Mouse (Mus musculus): ENCODE data around the gene D930007J09Rik. TPM values are rescaled to one million over a fixed set of nuclear protein-coding genes. Genes with fewer than 3 reads are reported as not detected.

Gene D930007J09Rik
- polyA plus RNA-seq, 1 experiment from 2014 or later, result not detected

GRCm38 (mm10) chr13:32776350-32776749, 26.3 kb downstream of the D930007J09Rik start:
- peaks cover 20% of the 10 kb centered on the region for H3K4me1 ChIP-seq
- ATAC-seq (ENCODE audit: low FRiP score, low read depth), result peak; percentile 67
- no peak overlapping the region for H3K27ac ChIP-seq
- no peak overlapping the region for H3K9ac ChIP-seq
- no peaks in the 10 kb centered on the region; the same call in 1 of the 2 replicates for H3K27me3 ChIP-seq
- H3K36me3 ChIP-seq, result no peaks in the 10 kb centered on the region
- no peaks in the 10 kb centered on the region for H3K9me3 ChIP-seq
- H3K4me3 ChIP-seq, result peak overlapping the region; percentile 12; the same call in 1 of the 2 replicates
- 58% methylated on average over 10 of the region's 10 CpGs for WGBS
- H3K4me2 ChIP-seq (replicated peaks), result no peak overlapping the region

- peaks cover 20% of the 10 kb centered on the region for H3K4me1 ChIP-seq
- no peaks in the 10 kb centered on the region for H3K36me3 ChIP-seq
- H3K9ac ChIP-seq, result no peak overlapping the region
- ATAC-seq (ENCODE audit: low FRiP score, low read depth), result no peak
- H3K4me3 ChIP-seq, result peak overlapping the region; percentile 12; the same call in 1 of the 2 replicates
- no peak overlapping the region for H3K27ac ChIP-seq
- no peaks in the 10 kb centered on the region for H3K9me3 ChIP-seq
- no peak overlapping the region for H3K4me2 ChIP-seq (replicated peaks)
- H3K27me3 ChIP-seq, result no peaks in the 10 kb centered on the region; the same call in 1 of the 2 replicates
- WGBS, result 78% methylated on average over 9 of the region's 9 CpGs
Observed at GRCm38 (mm10) chr13:32775889-32776288, 26.8 kb downstream of the D930007J09Rik start.

DNA sequence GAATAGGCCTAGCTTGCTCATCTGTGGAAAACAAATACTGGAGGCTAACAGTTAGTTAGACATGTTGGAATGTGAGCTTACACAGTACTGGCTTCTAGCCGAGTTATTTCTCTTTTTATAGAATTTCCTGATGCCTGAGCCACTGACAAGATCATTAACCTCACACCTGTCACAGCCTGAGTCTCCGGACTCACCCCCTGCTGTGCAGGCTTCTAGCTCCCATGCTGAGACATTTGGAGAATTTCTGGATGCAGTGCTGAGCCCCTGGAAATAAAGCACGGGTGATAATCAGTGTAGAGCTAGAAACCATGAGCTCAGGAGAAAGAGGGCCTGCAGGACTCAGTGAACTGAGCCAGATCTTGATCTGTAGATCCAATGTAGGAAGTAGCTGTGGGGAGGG, 32.7 kb downstream of the D930007J09Rik start:
- 13% methylated on average over 3 of the region's 3 CpGs for WGBS
- H3K4me1 ChIP-seq, result peaks cover 11% of the 10 kb centered on the region
- peak; percentile 72 for ATAC-seq (ENCODE audit: low FRiP score, low read depth)
- H3K36me3 ChIP-seq, result no peaks in the 10 kb centered on the region
- H3K9me3 ChIP-seq, result no peaks in the 10 kb centered on the region
- H3K27ac ChIP-seq, result no peak overlapping the region
- H3K4me3 ChIP-seq, result no peak overlapping the region
- H3K4me2 ChIP-seq (replicated peaks), result no peak overlapping the region
- H3K9ac ChIP-seq, result no peak overlapping the region
- 0 out of 2 replicates have a peak, but pooled peaks cover 13% of the 10 kb centered on the region for H3K27me3 ChIP-seq

GRCm38 (mm10) chr13:32768104-32768503, 34.5 kb downstream of the D930007J09Rik start:
- WGBS, result 9% methylated on average over 4 of the region's 4 CpGs
- no peaks in the 10 kb centered on the region for H3K36me3 ChIP-seq
- H3K4me3 ChIP-seq, result no peak overlapping the region
- peaks cover 11% of the 10 kb centered on the region for H3K4me1 ChIP-seq
- H3K9me3 ChIP-seq, result no peaks in the 10 kb centered on the region
- H3K27ac ChIP-seq, result no peak overlapping the region
- no peak overlapping the region for H3K9ac ChIP-seq
- no peak for ATAC-seq (ENCODE audit: low FRiP score, low read depth)
- H3K27me3 ChIP-seq, result peaks cover 27% of the 10 kb centered on the region
- H3K4me2 ChIP-seq (replicated peaks), result no peak overlapping the region

DNA sequence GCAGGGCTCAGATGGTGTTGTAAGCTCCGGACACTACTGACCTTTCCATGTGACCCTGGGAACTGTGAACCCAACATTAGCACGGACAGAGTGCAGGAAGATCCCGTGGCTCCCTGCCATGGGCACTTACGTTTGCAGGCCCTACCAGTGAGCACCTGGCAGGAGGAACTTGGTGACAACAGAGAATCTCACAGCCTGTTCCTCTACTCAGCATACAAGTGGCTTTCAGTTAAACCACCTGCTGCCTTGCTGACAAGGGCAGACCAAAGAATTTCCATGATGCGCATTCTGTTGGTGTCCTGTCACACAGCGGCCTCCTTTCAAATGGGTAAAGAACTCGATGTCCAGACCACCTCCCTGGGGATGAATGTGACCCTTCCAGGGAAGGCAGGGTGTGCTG, 38.2 kb downstream of the D930007J09Rik start:
- no peaks in the 10 kb centered on the region for H3K9me3 ChIP-seq

GRCm38 (mm10) chr13:32763141-32763540, 39.5 kb downstream of the D930007J09Rik start:
- Histone ChIP-seq H3K36me3 (no peaks in the 10 kb centered on the region), H3K4me1 (peaks cover 28% of the 10 kb centered on the region), H3K27ac (no peak overlapping the region), H3K9ac (no peak overlapping the region), H3K27me3 (peaks cover 30% of the 10 kb centered on the region), H3K4me2 (replicated peaks) (no peak overlapping the region), H3K4me3 (no peak overlapping the region), H3K9me3 (no peaks in the 10 kb centered on the region)
- ATAC-seq (ENCODE audit: low FRiP score, low read depth), result no peak
- 81% methylated on average over 3 of the region's 3 CpGs for WGBS

More for the DNA sequence above, 38.2 kb downstream of the D930007J09Rik start:
- ATAC-seq (ENCODE audit: low FRiP score, low read depth), result no peak
- H3K36me3 ChIP-seq, result no peaks in the 10 kb centered on the region
- H3K4me2 ChIP-seq (replicated peaks), result no peak overlapping the region
- no peak overlapping the region for H3K4me3 ChIP-seq
- H3K9ac ChIP-seq, result no peak overlapping the region
- H3K27me3 ChIP-seq, result peaks cover 30% of the 10 kb centered on the region
- WGBS, result 41% methylated on average over 7 of the region's 7 CpGs
- H3K27ac ChIP-seq, result no peak overlapping the region
- H3K4me1 ChIP-seq, result peaks cover 24% of the 10 kb centered on the region

DNA sequence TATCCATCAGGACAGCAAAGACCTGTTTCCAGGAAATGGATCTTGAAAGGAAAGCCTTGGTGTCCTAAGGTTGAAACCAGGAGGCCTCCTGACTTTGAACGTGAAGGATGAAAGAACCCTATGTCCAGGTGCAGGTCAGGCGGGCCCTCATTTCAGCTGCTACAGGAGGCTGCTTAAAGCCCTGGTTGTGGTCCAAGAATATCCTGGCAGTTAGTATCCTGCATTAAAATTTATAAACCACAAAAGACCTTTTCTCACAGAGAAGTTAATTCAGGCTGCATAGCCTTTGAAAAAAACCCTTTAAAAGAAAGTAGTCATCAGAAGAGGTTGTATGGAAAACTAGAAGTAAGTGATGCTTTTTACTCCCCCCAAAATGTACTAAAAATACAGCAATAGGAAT, 41.9 kb downstream of the D930007J09Rik start:
- 47% methylated on average over 2 of the region's 2 CpGs for WGBS
- Histone ChIP-seq H3K4me1 (peaks cover 37% of the 10 kb centered on the region), H3K27ac (0 out of 2 replicates have a peak overlapping the region, but pooled peaks have one; percentile 6), H3K9ac (no peak overlapping the region), H3K4me2 (replicated peaks) (no peak overlapping the region), H3K9me3 (no peaks in the 10 kb centered on the region), H3K36me3 (no peaks in the 10 kb centered on the region), H3K4me3 (no peak overlapping the region), H3K27me3 (peaks cover 18% of the 10 kb centered on the region)
- ATAC-seq (ENCODE audit: low FRiP score, low read depth), result 0 out of 2 replicates have a peak, but pooled peaks have one; percentile 64

DNA sequence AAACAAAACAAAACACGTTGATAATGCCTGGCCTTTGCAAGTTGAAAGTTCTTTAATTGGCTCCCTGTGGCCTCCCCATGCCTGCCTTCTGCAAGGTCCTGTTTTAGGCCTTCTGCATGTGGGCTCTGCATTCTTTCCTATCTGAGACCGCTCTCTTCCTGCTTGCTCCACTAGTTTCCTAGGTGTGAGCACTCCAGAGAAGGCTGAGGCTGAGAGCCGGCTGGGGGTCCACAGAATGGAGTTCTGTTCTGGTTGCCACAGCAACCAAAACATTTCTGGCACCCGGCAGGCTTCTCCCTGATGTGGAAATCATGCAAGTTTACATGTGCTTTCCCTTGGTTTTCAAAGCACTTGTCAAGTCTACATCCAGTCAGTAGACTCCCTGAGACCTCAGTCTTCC, 43.6 kb downstream of the D930007J09Rik start:
- H3K27me3 ChIP-seq, result peaks cover 15% of the 10 kb centered on the region
- H3K36me3 ChIP-seq, result no peaks in the 10 kb centered on the region
- H3K27ac ChIP-seq, result peak overlapping the region; percentile 17
- peaks cover 37% of the 10 kb centered on the region for H3K4me1 ChIP-seq
- H3K9ac ChIP-seq, result no peak overlapping the region
- no peak overlapping the region for H3K4me2 ChIP-seq (replicated peaks)
- H3K9me3 ChIP-seq, result no peaks in the 10 kb centered on the region
- WGBS, result 15% methylated on average over 4 of the region's 4 CpGs
- ATAC-seq (ENCODE audit: low FRiP score, low read depth), result peak; percentile 59; the same call in 1 of the 2 replicates
- H3K4me3 ChIP-seq, result no peak overlapping the region

Other genes starting within 250 kb of the D930007J09Rik start
- 4.7 and 5.1 TPM in 2 replicates for gene Mylk4, start 18.9 kb downstream of the D930007J09Rik start, polyA plus RNA-seq (2015; fragmentation: Nextera tagmentation; extraction: Ambion mirVana)
- gene Wrnip1, start 811 bp downstream of the D930007J09Rik start, polyA plus RNA-seq (2015; fragmentation: Nextera tagmentation; extraction: Ambion mirVana), result 23.7 and 24.1 TPM in 2 replicates
- 5.4 and 7.0 TPM in 2 replicates for gene Serpinb1a, start 48.3 kb upstream of the D930007J09Rik start, polyA plus RNA-seq (2015; fragmentation: Nextera tagmentation; extraction: Ambion mirVana)
- not detected in 2 replicates for gene Serpinb1c, start 95.4 kb upstream of the D930007J09Rik start, polyA plus RNA-seq (2015; fragmentation: Nextera tagmentation; extraction: Ambion mirVana)
- 0.86 and 0.92 TPM in 2 replicates for gene Serpinb6b, start 162.4 kb upstream of the D930007J09Rik start, polyA plus RNA-seq (2015; fragmentation: Nextera tagmentation; extraction: Ambion mirVana)
- gene Serpinb9, start 200.4 kb upstream of the D930007J09Rik start, polyA plus RNA-seq (2015; fragmentation: Nextera tagmentation; extraction: Ambion mirVana), result 3.1 and 3.3 TPM in 2 replicates
- gene Serpinb9b, start 224.6 kb upstream of the D930007J09Rik start, polyA plus RNA-seq (2015; fragmentation: Nextera tagmentation; extraction: Ambion mirVana), result not detected in 2 replicates